Comparison of ENCODE assay signal across 32 mouse cellular contexts in genomic region chr7:100967850-100968249, GRCm38 (mm10). TPM values are rescaled to one million over a fixed set of nuclear protein-coding genes. Genes with fewer than 3 reads are reported as not detected.
DNase-seq lines count a peak whose midpoint lies in the region; TF ChIP-seq lines count a peak whose summit lies in the region.
"Had no signal": no experiment of that assay in that cellular context is flagged by ENCODE, and none has a peak within 500 bp of the region (broad histone marks: within the 10 kb centered on the region; RNA-seq: fewer than 3 reads in every experiment).

No protein-coding gene starts in this region.

- no peak for TF ChIP-seq CTCF in kidney, adult 2 months (conservative IDR thresholded peaks at IDR 0.05; ENCODE audit: insufficient read depth, insufficient read length, low read depth, low read length)

- no peak for TF ChIP-seq POLR2A in kidney, adult 2 months (IDR thresholded peaks at IDR 0.05; ENCODE audit: low read depth, low read length)

- WGBS in kidney, adult 2 months, result 74% methylated on average over 9 of the region's 9 CpGs

- no peaks in the 10 kb centered on the region for H3K4me1 ChIP-seq in kidney, adult 2 months (ENCODE audit: control insufficient read depth, insufficient read depth, low read length)
- H3K4me1 ChIP-seq: forebrain, embryonic 12.5 days; hindbrain, embryonic 12.5 days had no signal

- intact Hi-C loops in gastrocnemius, postnatal 36 days (cut with DNase I), result no loop called here

- no peaks in the 10 kb centered on the region for H3K36me3 ChIP-seq in kidney, adult 2 months (ENCODE audit: control insufficient read depth, insufficient read depth, low read length)
- H3K36me3 ChIP-seq: embryonic facial prominence, embryonic 10.5 days; embryonic facial prominence, embryonic 15.5 days; forebrain, embryonic 12.5 days; hindbrain, embryonic 12.5 days; liver, embryonic 13.5 days had no signal

- no peak overlapping the region for H3K27ac ChIP-seq in kidney, adult 2 months (ENCODE audit: insufficient read depth, low read depth, low read length)
- H3K27ac ChIP-seq: embryonic facial prominence, embryonic 10.5 days; embryonic facial prominence, embryonic 15.5 days; forebrain, embryonic 12.5 days; hindbrain, embryonic 12.5 days; hindbrain, postnatal 0 days; liver, embryonic 13.5 days; macrophage had no signal

- H3K4me3 ChIP-seq in kidney, adult 2 months (ENCODE audit: insufficient read depth, low read depth, low read length), result no peak overlapping the region
- H3K4me3 ChIP-seq: embryonic facial prominence, embryonic 10.5 days; embryonic facial prominence, embryonic 15.5 days; forebrain, embryonic 12.5 days; hindbrain, embryonic 12.5 days; liver, embryonic 13.5 days had no signal

- peak; percentile 55 for DNase-seq in gastrocnemius, adult 18-20 months (ENCODE audit: low spot score)
- DNase-seq in gastrocnemius, postnatal 36 days, result no peak
- DNase-seq in kidney, adult 2 months, result peak; percentile 51
- DNase-seq in kidney, postnatal 14 days, result no peak
- peak; percentile 22 for DNase-seq in R1 (ENCODE audit: low read depth, low spot score)
- peak; percentile 75 for DNase-seq in skeletal muscle tissue, adult 2 months (ENCODE audit: low read depth, low spot score)
- DNase-seq in right cerebral cortex, postnatal 25 days, result no peak
- no peak for DNase-seq in retina, embryonic 14.5 days (ENCODE audit: low spot score)
- DNase-seq: adrenal gland, adult 2 months; cerebellum, adult 2 months; cerebellum, postnatal 25 days; forebrain, postnatal 0 days; heart, postnatal 36 days; kidney, adult 18-20 months; kidney, postnatal 4 days; left cerebral cortex, postnatal 4 days; liver, embryonic 13.5 days; lung, adult 2 months; lung, postnatal 10 days; midbrain, embryonic 14.5 days; right cerebral cortex, adult 18-20 months; right cerebral cortex, postnatal 4 days had no signal

- H3K27me3 ChIP-seq in kidney, adult 2 months (replicated peaks; ENCODE audit: control insufficient read depth, insufficient read depth, low read length), result no peaks in the 10 kb centered on the region; the same call in 1 of the 2 replicates
- H3K27me3 ChIP-seq: Patski had no signal

RNA-seq across cellular contexts. Expression of gene P2ry6, which starts 6.6 kb away (rescaled TPM):
- total RNA-seq in gastrocnemius, adult 18-20 months (2021), result under 1 TPM; 0.59 to 0.90 TPM
- total RNA-seq in gastrocnemius, postnatal 36 days (2021), result 1 to 10 TPM; 1.1 TPM
- 7.6 and 9.6 TPM in 2 replicates for polyA plus RNA-seq in kidney, adult 2 months (2012; rRNA removed)
- total RNA-seq: granulocyte monocyte progenitor cell, adult 5-6 weeks; MEL had no signal

RNA-seq across cellular contexts. Expression of gene Arhgef17, which starts 35.9 kb away (rescaled TPM):
- 10 to 100 TPM; 32.1 to 35.5 TPM for total RNA-seq in gastrocnemius, adult 18-20 months (2021)
- total RNA-seq in gastrocnemius, postnatal 36 days (2021), result 10 to 100 TPM; 19.3 to 19.6 TPM
- polyA plus RNA-seq in kidney, adult 2 months (2012; rRNA removed), result 25.4 and 29.3 TPM in 2 replicates
- total RNA-seq: granulocyte monocyte progenitor cell, adult 5-6 weeks had no signal

RNA-seq across cellular contexts. Expression of gene P2ry2, which starts 44.8 kb away (rescaled TPM):
- 10 to 100 TPM; 30.7 to 32.7 TPM for total RNA-seq in gastrocnemius, adult 18-20 months (2021)
- total RNA-seq in gastrocnemius, postnatal 36 days (2021), result 10 to 100 TPM; 29.6 to 44.9 TPM
- 15.0 and 16.9 TPM in 2 replicates for polyA plus RNA-seq in kidney, adult 2 months (2012; rRNA removed)
- polyA plus RNA-seq: neural tube, embryonic 14.5 days had no signal

Comparison
In these comparisons a context has a peak if more than half of its experiments do, and no peak if none do; other contexts are left out.
1. DNase-seq: peak in gastrocnemius, adult 18-20 months (single experiment), kidney, adult 2 months (single experiment), R1 (single experiment) and skeletal muscle tissue, adult 2 months (single experiment); none in gastrocnemius, postnatal 36 days (0 of 2), kidney, postnatal 14 days (single experiment), right cerebral cortex, postnatal 25 days (single experiment) and retina, embryonic 14.5 days (single experiment).